Mouse (Mus musculus) bone marrow macrophage, adult 2 months (primary cell): ENCODE results near the gene Olfr574. TPM values are rescaled to one million over a fixed set of nuclear protein-coding genes. Genes with fewer than 3 reads are reported as not detected.

Experiments used
- H3K27ac ChIP-seq: 2 replicates; pipeline ENCODE4 v1.5.1; 2012; ENCODE audit warnings: low read depth, low read length; ENCODE audit not compliant: insufficient read depth
- H3K4me1 ChIP-seq: 2 replicates; pipeline ENCODE4 v1.6.1; 2012; ENCODE audit warnings: low read length; ENCODE audit not compliant: control insufficient read depth, insufficient read depth
- H3K4me3 ChIP-seq: 2 replicates; pipeline ENCODE4 v1.5.1; 2012; ENCODE audit warnings: mild to moderate bottlenecking, low read length, moderate library complexity; ENCODE audit not compliant: insufficient read depth
- CTCF ChIP-seq: IDR thresholded peaks from 2 replicates; pipeline ENCODE4 v1.5.1; 2012; ENCODE audit warnings: low read depth, mild to moderate bottlenecking, low read length, moderate library complexity
- POLR2A ChIP-seq: IDR thresholded peaks from 2 replicates; pipeline ENCODE4 v1.6.1; 2012; ENCODE audit warnings: mild to moderate bottlenecking, low read depth, low read length, borderline replicate concordance
- polyA plus RNA-seq: library from polyadenylated mRNA; stranded (reverse); fragments of >200 nt; gene quantifications from 2 replicates; pipeline ENCODE4 v1.2.4, GENCODE M21; 2012; ENCODE audit not compliant: missing spikeins, insufficient read depth, insufficient read length

The Olfr574 gene
- not detected in 2 replicates for polyA plus RNA-seq

- Histone ChIP-seq H3K27ac (no peak within 1 kb of the TSS), H3K4me1 (no peaks in the 10 kb centered on the region), H3K4me3 (no peak within 1 kb of the TSS)
- TF ChIP-seq CTCF (no peak), POLR2A (no peak)
Measured at GRCm38 (mm10) chr7:102948167-102948566, at the start of gene Olfr574. TSS of gene Olfr574 (plus strand) at chr7:102948467.

GRCm38 (mm10) chr7:102915261-102915660 lies 33.0 kb upstream of the Olfr574 start:
- Histone ChIP-seq H3K27ac (no peak overlapping the region), H3K4me3 (no peak overlapping the region), H3K4me1 (no peaks in the 10 kb centered on the region)
- TF ChIP-seq CTCF (no peak), POLR2A (no peak)

- Histone ChIP-seq H3K4me3 (no peak overlapping the region), H3K27ac (no peak overlapping the region), H3K4me1 (no peaks in the 10 kb centered on the region)
- TF ChIP-seq CTCF = no peak
- no peak for TF ChIP-seq POLR2A
Measured at GRCm38 (mm10) chr7:102916405-102916804, 31.9 kb upstream of the Olfr574 start.

GRCm38 (mm10) chr7:102917032-102917875 lies 31.0 kb upstream of the Olfr574 start, which contains the start of gene Olfr571:
TSS of gene Olfr571 (minus strand) at chr7:102917536.
- Histone ChIP-seq H3K27ac (no peak within 1 kb of the TSS), H3K4me1 (no peaks in the 10 kb centered on the region), H3K4me3 (no peak within 1 kb of the TSS)
- TF ChIP-seq CTCF = no peak
- no peak for TF ChIP-seq POLR2A

- Histone ChIP-seq H3K4me3 (no peak overlapping the region), H3K4me1 (no peaks in the 10 kb centered on the region), H3K27ac (no peak overlapping the region)
- no peak for TF ChIP-seq CTCF
- no peak for TF ChIP-seq POLR2A
Measured at GRCm38 (mm10) chr7:102919632-102920031, 28.6 kb upstream of the Olfr574 start.

- TF ChIP-seq CTCF (no peak), POLR2A (no peak)
- no peak within 1 kb of the TSS for H3K4me3 ChIP-seq
- H3K27ac ChIP-seq = no peak within 1 kb of the TSS
- H3K4me1 ChIP-seq = no peaks in the 10 kb centered on the region
Measured at GRCm38 (mm10) chr7:102924109-102924508, 24.2 kb upstream of the Olfr574 start, which contains the start of gene Olfr572. TSS of gene Olfr572 (plus strand) at chr7:102924409.

GRCm38 (mm10) chr7:102927105-102927504 lies 21.2 kb upstream of the Olfr574 start:
- no peaks in the 10 kb centered on the region for H3K4me1 ChIP-seq
- TF ChIP-seq CTCF (no peak), POLR2A (no peak)
- no peak overlapping the region for H3K4me3 ChIP-seq
- no peak overlapping the region for H3K27ac ChIP-seq

GRCm38 (mm10) chr7:102942475-102942874 lies 5.8 kb upstream of the Olfr574 start, which contains the start of gene Olfr573-ps1:
TSS of gene Olfr573-ps1 (minus strand) at chr7:102942575.
- no peak for TF ChIP-seq CTCF
- TF ChIP-seq POLR2A = no peak
- H3K27ac ChIP-seq = no peak within 1 kb of the TSS
- H3K4me3 ChIP-seq = no peak within 1 kb of the TSS
- no peaks in the 10 kb centered on the region for H3K4me1 ChIP-seq

GRCm38 (mm10) chr7:102943417-102943816 lies 4.8 kb upstream of the Olfr574 start:
- H3K4me3 ChIP-seq = no peak overlapping the region
- TF ChIP-seq CTCF (no peak), POLR2A (no peak)
- no peak overlapping the region for H3K27ac ChIP-seq
- H3K4me1 ChIP-seq = no peaks in the 10 kb centered on the region

GRCm38 (mm10) chr7:102950732-102951131 lies 2.5 kb downstream of the Olfr574 start:
- no peaks in the 10 kb centered on the region for H3K4me1 ChIP-seq

More at GRCm38 (mm10) chr7:102950732-102951131, 2.5 kb downstream of the Olfr574 start:
- no peak for TF ChIP-seq CTCF
- no peak for TF ChIP-seq POLR2A
- no peak overlapping the region for H3K4me3 ChIP-seq
- H3K27ac ChIP-seq = no peak overlapping the region
